Mouse (Mus musculus) thymus, adult 2 months (tissue): ENCODE data around the gene Trim37. TPM values are rescaled to one million over a fixed set of nuclear protein-coding genes. Genes with fewer than 3 reads are reported as not detected.

ENCODE experiments used
- DNase-seq: peaks from one replicate; pipeline ENCODE4 v3.0.0; 2021
- H3K27ac ChIP-seq: fragments of 200-500 bp; 2 replicates; pipeline ENCODE4 v1.5.1; 2012; ENCODE audit warnings: low read length, control low read depth; ENCODE audit not compliant: control insufficient read depth, insufficient read depth
- H3K27me3 ChIP-seq: fragments of 200-500 bp; 2 replicates; pipeline ENCODE4 v1.6.1; 2012; ENCODE audit warnings: mild to moderate bottlenecking, low read length, moderate library complexity, mixed read lengths; ENCODE audit not compliant: control insufficient read depth, insufficient read depth
- H3K36me3 ChIP-seq: fragments of 200-500 bp; 2 replicates; pipeline ENCODE4 v1.6.1; 2012; ENCODE audit warnings: mild to moderate bottlenecking, low read length, moderate library complexity; ENCODE audit not compliant: control insufficient read depth, insufficient read depth
- H3K4me1 ChIP-seq: fragments of 200-500 bp; replicated peaks from 2 replicates; pipeline ENCODE4 v1.6.1; 2012; ENCODE audit warnings: low read length; ENCODE audit not compliant: control insufficient read depth, insufficient read depth
- H3K4me3 ChIP-seq: fragments of 200-500 bp; 2 replicates; pipeline ENCODE4 v1.5.1; 2012; ENCODE audit warnings: mild to moderate bottlenecking, low read length, control low read depth, moderate library complexity; ENCODE audit not compliant: control insufficient read depth, insufficient read depth
- CTCF ChIP-seq: fragments of 200-500 bp; IDR thresholded peaks from 2 replicates; pipeline ENCODE4 v1.5.1; 2012; ENCODE audit warnings: mild to moderate bottlenecking, control low read depth, low read length, moderate library complexity, borderline replicate concordance; ENCODE audit not compliant: control insufficient read depth, poor library complexity, insufficient read depth; ENCODE audit errors: extremely low read depth
- POLR2A ChIP-seq: fragments of 200-500 bp; IDR thresholded peaks from 2 replicates; pipeline ENCODE4 v1.6.1; 2012; ENCODE audit warnings: mild to moderate bottlenecking, low read length, control low read depth, moderate library complexity; ENCODE audit not compliant: control insufficient read depth, poor library complexity, insufficient read depth; ENCODE audit errors: extremely low read depth
- WGBS: fragments of 180-500 bp; shearing (Covaris S2); methylation state at CpG from one replicate; pipeline ENCODE4 v1.1.7; 2018; 5-methylcytosine and 5-hydroxymethylcytosine counted together
- polyA plus RNA-seq: library from polyadenylated mRNA; depleted of rRNA; stranded (reverse); fragments of >200 nt; gene quantifications from 2 replicates; pipeline ENCODE4 v1.2.3, GENCODE M21; 2012

Trim37 gene
- polyA plus RNA-seq, 1 experiment: 5.2 TPM

GRCm38 (mm10) chr11:87108755-87109518, 17.9 kb upstream of the Trim37 start, which contains the start of gene Ska2:
Ska2 (plus strand) TSS chr11:87109234.
- WGBS: under 1% methylated on average over 40 of the region's 40 CpGs
- Histone ChIP-seq H3K4me1 (0 out of 2 replicates have a peak, but pooled peaks cover 2% of the 10 kb centered on the region), H3K27ac (peak within 1 kb of the TSS; percentile 75), H3K27me3 (no peaks in the 10 kb centered on the region), H3K36me3 (peaks cover 7% of the 10 kb centered on the region; the same call in 1 of the 2 replicates), H3K4me3 (peak within 1 kb of the TSS; percentile 69)
- TF ChIP-seq CTCF: 0 out of 2 replicates have a peak, but pooled peaks have one; percentile 35
- TF ChIP-seq POLR2A: 0 out of 2 replicates have a peak, but pooled peaks have one; percentile 18
- peak; percentile 96 for DNase-seq

- peak overlapping the region; percentile 75 for H3K27ac ChIP-seq
- WGBS: under 1% methylated on average over 42 of the region's 42 CpGs
- 0 out of 2 replicates have a peak, but pooled peaks cover 2% of the 10 kb centered on the region for H3K4me1 ChIP-seq
- H3K36me3 ChIP-seq: peaks cover 9% of the 10 kb centered on the region; the same call in 1 of the 2 replicates
- peak overlapping the region; percentile 69 for H3K4me3 ChIP-seq
- no peaks in the 10 kb centered on the region for H3K27me3 ChIP-seq
- peak; percentile 40 for DNase-seq
- TF ChIP-seq POLR2A (no peak), CTCF (no peak)
Measured at GRCm38 (mm10) chr11:87109519-87110171, 17.2 kb upstream of the Trim37 start.

- H3K4me1 ChIP-seq: 0 out of 2 replicates have a peak, but pooled peaks cover 2% of the 10 kb centered on the region
- WGBS: 7% methylated on average over 9 of the region's 9 CpGs
- H3K4me3 ChIP-seq: peak overlapping the region; percentile 69
- no peak overlapping the region; the same call in 1 of the 2 replicates for H3K27ac ChIP-seq
- peaks cover 10% of the 10 kb centered on the region for H3K36me3 ChIP-seq
- TF ChIP-seq POLR2A: no peak
- TF ChIP-seq CTCF: no peak
- DNase-seq: no peak
- no peaks in the 10 kb centered on the region for H3K27me3 ChIP-seq
Measured at GRCm38 (mm10) chr11:87110172-87110909, 16.5 kb upstream of the Trim37 start.

- Histone ChIP-seq H3K27ac (no peak overlapping the region), H3K27me3 (no peaks in the 10 kb centered on the region), H3K4me1 (no peaks in the 10 kb centered on the region), H3K36me3 (peaks cover 47% of the 10 kb centered on the region), H3K4me3 (no peak overlapping the region)
- DNase-seq: no peak
- 93% methylated on average over 8 of the region's 8 CpGs for WGBS
- TF ChIP-seq CTCF: no peak
- TF ChIP-seq POLR2A: no peak
Measured at GRCm38 (mm10) chr11:87121864-87122263, 5.0 kb upstream of the Trim37 start.

DNA sequence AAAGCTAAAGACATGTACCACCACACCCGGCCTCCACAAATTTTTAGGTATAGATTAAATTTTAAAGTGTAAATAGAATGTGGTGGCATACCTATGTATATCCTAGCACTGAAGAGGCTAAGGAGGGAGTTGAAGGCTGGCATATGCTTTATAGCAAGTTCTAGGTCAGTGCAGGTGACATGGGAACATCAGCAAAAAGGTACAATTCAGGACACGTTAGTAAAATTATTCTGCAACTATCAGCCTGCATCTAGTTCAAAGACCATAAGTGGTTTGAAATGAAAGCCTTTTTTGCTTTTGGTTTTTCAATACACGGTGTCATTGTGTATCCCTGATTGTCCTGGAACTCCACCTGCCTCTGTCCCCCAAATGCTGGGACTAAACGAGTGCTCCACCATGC, 1.3 kb upstream of the Trim37 start:
- TF ChIP-seq POLR2A (no peak), CTCF (no peak)
- Histone ChIP-seq H3K27ac (no peak overlapping the region), H3K4me1 (0 out of 2 replicates have a peak, but pooled peaks cover 2% of the 10 kb centered on the region), H3K27me3 (no peaks in the 10 kb centered on the region), H3K36me3 (peaks cover 22% of the 10 kb centered on the region), H3K4me3 (no peak overlapping the region)
- WGBS: 84% methylated on average over 4 of the region's 4 CpGs
- DNase-seq: no peak

DNA sequence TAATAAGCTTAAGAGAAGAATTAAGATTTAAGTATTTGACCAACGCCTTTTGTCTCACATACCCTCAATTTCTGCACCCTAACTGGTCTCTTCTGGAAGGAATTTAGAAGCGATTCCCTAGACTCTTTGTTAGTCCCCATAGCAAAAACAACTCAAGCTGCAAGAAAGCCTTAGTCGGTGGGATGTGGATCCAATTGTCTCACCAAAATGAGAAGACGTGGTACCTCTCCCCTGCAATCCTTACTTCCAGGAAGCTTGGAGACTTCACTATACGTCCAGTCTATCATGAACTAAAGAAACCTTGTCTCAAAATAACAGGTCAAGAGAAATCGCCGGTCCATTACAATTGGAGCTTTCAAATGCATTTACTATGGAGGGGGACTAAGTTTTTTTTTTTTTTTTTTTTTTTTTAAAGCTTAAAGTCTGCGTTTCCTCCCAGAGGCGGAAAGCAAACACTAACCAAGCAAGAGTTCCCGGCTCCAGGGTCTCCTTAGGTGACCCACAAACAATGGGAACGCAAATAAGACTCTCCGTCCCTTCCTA, 525 bp upstream of the Trim37 start:
- DNase-seq: no peak
- TF ChIP-seq POLR2A (no peak), CTCF (no peak)
- Histone ChIP-seq H3K4me1 (0 out of 2 replicates have a peak, but pooled peaks cover 2% of the 10 kb centered on the region), H3K27ac (no peak overlapping the region; the same call in 1 of the 2 replicates), H3K36me3 (peaks cover 20% of the 10 kb centered on the region), H3K27me3 (no peaks in the 10 kb centered on the region), H3K4me3 (peak overlapping the region; percentile 77)
- 7% methylated on average over 12 of the region's 12 CpGs for WGBS
